Mouse (Mus musculus) CD4-positive helper T cell, adult 2 months (primary cell): ENCODE measurements around the gene Ccdc122.

Experiments used
- DNase-seq: peaks from one replicate; pipeline ENCODE4 v3.0.0-alpha.2; 2012; ENCODE audit warnings: low read depth, missing footprints, low spot score

Gene Ccdc122

GRCm38 (mm10) chr14:77130612-77131011 is 94.0 kb downstream of the Ccdc122 start:
- DNase-seq = no peak

- no peak for DNase-seq
Measured at GRCm38 (mm10) chr14:77136936-77137335, 100.4 kb downstream of the Ccdc122 start.

- peak; percentile 66 for DNase-seq
Measured at GRCm38 (mm10) chr14:77141324-77142282, 105.0 kb downstream of the Ccdc122 start.

GRCm38 (mm10) chr14:77145103-77145502 is 108.5 kb downstream of the Ccdc122 start:
- DNase-seq = no peak

- no peak for DNase-seq
Measured at GRCm38 (mm10) chr14:77147635-77148034, 111.1 kb downstream of the Ccdc122 start.

- no peak for DNase-seq
Measured at GRCm38 (mm10) chr14:77150556-77150955, 114.0 kb downstream of the Ccdc122 start.

GRCm38 (mm10) chr14:77151431-77151830 is 114.9 kb downstream of the Ccdc122 start:
- DNase-seq = no peak

GRCm38 (mm10) chr14:77156222-77156910 is 119.8 kb downstream of the Ccdc122 start, which contains the start of gene Enox1:
TSS of gene Enox1 (plus strand) at chr14:77156763.
- DNase-seq = peak; percentile 5

- no peak for DNase-seq
Measured at GRCm38 (mm10) chr14:77156911-77157504, 120.4 kb downstream of the Ccdc122 start.

GRCm38 (mm10) chr14:77157505-77157911 is 120.9 kb downstream of the Ccdc122 start:
- DNase-seq = no peak

GRCm38 (mm10) chr14:77159397-77159796 is 122.8 kb downstream of the Ccdc122 start:
- no peak for DNase-seq
